In the genomic region with DNA sequence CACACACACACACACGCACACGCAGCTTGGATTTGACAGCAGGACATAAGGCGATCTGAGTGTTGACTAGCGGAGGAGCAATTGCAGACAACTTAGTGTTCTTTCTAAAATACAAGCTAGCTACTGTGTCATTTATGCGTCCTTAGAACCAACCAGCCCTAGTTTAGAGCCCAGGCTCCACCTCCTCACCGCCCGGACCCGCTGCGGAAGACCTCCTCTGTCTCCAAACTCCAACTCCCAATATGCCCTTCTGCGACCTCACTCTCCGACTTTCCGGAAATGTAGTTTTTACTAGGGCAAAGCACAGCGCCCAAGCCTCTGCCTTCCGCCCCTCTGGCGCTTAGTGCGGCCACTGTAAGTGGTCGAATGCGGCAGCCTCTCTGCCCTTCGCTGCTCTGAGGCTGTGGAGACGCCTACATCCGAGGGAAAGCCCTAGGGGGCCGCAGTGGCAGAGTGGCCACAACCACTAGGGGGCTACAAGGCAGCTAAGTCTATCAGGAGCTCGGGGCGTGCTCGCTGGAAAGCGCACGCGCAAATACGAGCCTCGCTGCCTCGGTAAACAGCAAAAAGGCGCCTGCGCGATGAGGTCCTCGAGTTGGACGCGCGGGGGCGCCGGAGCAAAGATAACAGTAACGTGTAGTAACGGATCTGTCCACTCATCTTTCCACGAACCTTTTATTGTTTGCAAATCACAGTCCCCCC, we compare ENCODE assay signal across 8 mouse cellular contexts. TPM values are rescaled to one million over a fixed set of nuclear protein-coding genes. Genes with fewer than 3 reads are reported as not detected.
DNase-seq lines count a peak whose midpoint lies in the region; ATAC-seq and TF ChIP-seq lines count a peak whose summit lies in the region.

No protein-coding gene starts in this region.

- peak; percentile 100 for TF ChIP-seq CTCF in Patski (IDR thresholded peaks at IDR 0.05)

- ATAC-seq in Patski, result peak; percentile 92
- ATAC-seq in hindbrain, embryonic 13.5 days (ENCODE audit: low FRiP score), result peak; percentile 95

- peak overlapping the region; percentile 64 for H3K4me3 ChIP-seq in hindbrain, embryonic 13.5 days

- in situ Hi-C loops in Patski (cut with MboI; ENCODE audit: low pct_unique_long_range_greater_than_20kb), result loop anchor here (5.0 kb wide), 1 partner anchor 62 kb away; no protein-coding TSS in a partner anchor

- 0 out of 2 replicates have a peak, but pooled peaks cover 2% of the 10 kb centered on the region for H3K4me1 ChIP-seq in hindbrain, embryonic 13.5 days (replicated peaks)

- 1% methylated on average over 43 of the region's 43 CpGs for WGBS in hindbrain, embryonic 13.5 days

- H3K27ac ChIP-seq in hindbrain, embryonic 13.5 days, result peak overlapping the region; percentile 91

- POLR2A ChIA-PET in Patski (lab: Charles Lee), result interaction anchor here (0.6 to 1.2 kb wide), 6 partner anchors 8 to 92 kb away, joined by 3 to 9 read pairs (median 4); partner anchors contain the start of gene Atg16l2

- H3K4me2 ChIP-seq in hindbrain, embryonic 13.5 days, result peak overlapping the region; percentile 57

- H3K36me3 ChIP-seq in hindbrain, embryonic 13.5 days, result no peaks in the 10 kb centered on the region

- CTCF ChIA-PET in Patski (lab: Charles Lee), result interaction anchor here (0.9 to 2.6 kb wide), 25 partner anchors 9 to 306 kb away, joined by 3 to 29 read pairs (median 7); partner anchors contain the start of gene Atg16l2

- DNase-seq in Patski (ENCODE audit: low read depth, low spot score), result peak; percentile 86
- DNase-seq in cerebellum, postnatal 14 days, result peak; percentile 98 to 99
- peak; percentile 96 for DNase-seq in frontal cortex, postnatal 14 days (ENCODE audit: low spot score in 2 of 2)
- peak; percentile 93 to 94 for DNase-seq in layer of hippocampus, postnatal 25 days (ENCODE audit: extremely low spot score in 1 of 2, low spot score in 1 of 2)
- DNase-seq in lung, postnatal 25 days (ENCODE audit: low spot score), result peak; percentile 98
- peak; percentile 100 for DNase-seq in retina, embryonic 14.5 days (ENCODE audit: low spot score)
- DNase-seq in thymus, postnatal 4 days, result peak; percentile 98

- H3K27me3 ChIP-seq in Patski, result no peaks in the 10 kb centered on the region
- H3K27me3 ChIP-seq in hindbrain, embryonic 13.5 days, result 0 out of 2 replicates have a peak, but pooled peaks cover 4% of the 10 kb centered on the region

- H3K9ac ChIP-seq in hindbrain, embryonic 13.5 days, result peak overlapping the region; percentile 76

- H3K9me3 ChIP-seq in hindbrain, embryonic 13.5 days, result no peaks in the 10 kb centered on the region

RNA-seq across cellular contexts. Expression of gene Stard10, which starts 6.4 kb away (rescaled TPM):
- polyA plus RNA-seq in Patski (2021), result 68.5 TPM
- 9.7 and 10.0 TPM in 2 replicates for polyA plus RNA-seq in hindbrain, embryonic 13.5 days (2015; fragmentation: Nextera tagmentation; extraction: Ambion mirVana)
- 10 to 100 TPM; 22.4 to 23.0 TPM for total RNA-seq in layer of hippocampus, postnatal 25 days (2021)

RNA-seq across cellular contexts. Expression of gene Atg16l2, which starts 8.4 kb away (rescaled TPM):
- 39.5 TPM for polyA plus RNA-seq in Patski (2021)
- 17.5 and 20.8 TPM in 2 replicates for polyA plus RNA-seq in hindbrain, embryonic 13.5 days (2015; fragmentation: Nextera tagmentation; extraction: Ambion mirVana)
- total RNA-seq in layer of hippocampus, postnatal 25 days (2021), result 10 to 100 TPM; 35.1 to 36.6 TPM

RNA-seq across cellular contexts. Expression of gene Arap1, which starts 37.4 kb away (rescaled TPM):
- 31.1 TPM for polyA plus RNA-seq in Patski (2021)
- 7.6 and 11.6 TPM in 2 replicates for polyA plus RNA-seq in hindbrain, embryonic 13.5 days (2015; fragmentation: Nextera tagmentation; extraction: Ambion mirVana)
- total RNA-seq in layer of hippocampus, postnatal 25 days (2021), result 10 to 100 TPM; 13.9 to 24.2 TPM

Comparison
In these comparisons a context has a peak if more than half of its experiments do, and no peak if none do; other contexts are left out.
1. Peak in every context shown above with its lines: DNase-seq, ATAC-seq, H3K4me3 ChIP-seq and H3K27ac ChIP-seq.